ENCODE assay signal across 25 mouse cellular contexts in the genomic region with DNA sequence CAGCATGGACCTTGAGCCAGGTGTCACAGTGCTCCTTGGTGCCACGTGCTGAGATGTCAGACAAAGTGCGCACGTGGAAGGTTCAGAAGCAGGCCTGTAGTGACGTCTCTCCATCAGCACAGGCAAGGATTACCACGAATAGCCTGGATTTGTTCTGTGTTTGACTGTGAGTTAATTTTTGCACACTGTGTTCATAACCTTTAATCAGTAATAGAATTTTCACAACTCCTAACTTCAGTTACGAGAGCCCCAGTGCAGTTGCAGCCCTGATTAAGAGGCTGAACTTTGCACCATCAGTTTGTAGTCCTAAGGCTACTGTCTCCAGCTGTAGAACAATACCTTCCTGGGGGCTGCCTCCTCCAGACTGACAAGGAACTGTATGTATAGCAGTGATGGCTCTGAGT. TPM values are rescaled to one million over a fixed set of nuclear protein-coding genes. Genes with fewer than 3 reads are reported as not detected.
DNase-seq lines count a peak whose midpoint lies in the region; ATAC-seq and TF ChIP-seq lines count a peak whose summit lies in the region.
"Had no signal": no experiment of that assay in that cellular context is flagged by ENCODE, and none has a peak within 500 bp of the region (broad histone marks: within the 10 kb centered on the region; RNA-seq: fewer than 3 reads in every experiment).

No protein-coding gene starts in this region.

- TF ChIP-seq CTCF in kidney, adult 2 months (conservative IDR thresholded peaks at IDR 0.05; ENCODE audit: insufficient read depth, insufficient read length, low read depth, low read length): no peak

- H3K4me1 ChIP-seq in liver, embryonic 15.5 days (replicated peaks): no peaks in the 10 kb centered on the region
- H3K4me1 ChIP-seq in liver, embryonic 11.5 days (replicated peaks; ENCODE audit: control insufficient read depth, insufficient read depth, low read length): no peaks in the 10 kb centered on the region
- H3K4me1 ChIP-seq in kidney, adult 2 months (ENCODE audit: control insufficient read depth, insufficient read depth, low read length): peaks cover 14% of the 10 kb centered on the region; the same call in 1 of the 2 replicates
- H3K4me1 ChIP-seq: embryonic facial prominence, embryonic 10.5 days; forebrain, embryonic 12.5 days; hindbrain, embryonic 15.5 days; limb, embryonic 13.5 days; lung, embryonic 15.5 days; midbrain, embryonic 10.5 days; neural tube, embryonic 12.5 days had no signal

- 82% methylated on average over 6 of the region's 6 CpGs for WGBS in liver, embryonic 15.5 days (ENCODE audit: insufficient replicate concordance)
- WGBS in liver, embryonic 11.5 days: 91% methylated on average over 6 of the region's 6 CpGs
- 54% methylated on average over 6 of the region's 6 CpGs for WGBS in kidney, adult 2 months

- H3K27me3 ChIP-seq in liver, embryonic 15.5 days: no peaks in the 10 kb centered on the region
- H3K27me3 ChIP-seq in liver, embryonic 11.5 days (replicated peaks; ENCODE audit: control insufficient read depth, insufficient read depth, low read length): no peaks in the 10 kb centered on the region
- H3K27me3 ChIP-seq in kidney, adult 2 months (replicated peaks; ENCODE audit: control insufficient read depth, insufficient read depth, low read length): no peaks in the 10 kb centered on the region
- H3K27me3 ChIP-seq: forebrain, embryonic 12.5 days; hindbrain, embryonic 15.5 days; limb, embryonic 13.5 days; lung, embryonic 15.5 days; neural tube, embryonic 12.5 days had no signal

- H3K27ac ChIP-seq in liver, embryonic 15.5 days (replicated peaks): peak overlapping the region; percentile 24
- H3K27ac ChIP-seq in liver, embryonic 11.5 days (ENCODE audit: low read depth, low read length): no peak overlapping the region
- H3K27ac ChIP-seq in kidney, adult 2 months (ENCODE audit: insufficient read depth, low read depth, low read length): peak overlapping the region; percentile 92
- H3K27ac ChIP-seq: embryonic facial prominence, embryonic 10.5 days; forebrain, embryonic 12.5 days; hindbrain, embryonic 15.5 days; limb, embryonic 13.5 days; lung, embryonic 15.5 days; macrophage; midbrain, embryonic 10.5 days; neural tube, embryonic 12.5 days had no signal

- H3K36me3 ChIP-seq in liver, embryonic 15.5 days (replicated peaks): peaks cover 99% of the 10 kb centered on the region
- H3K36me3 ChIP-seq in liver, embryonic 11.5 days (ENCODE audit: control insufficient read depth, insufficient read depth, low read length): peaks cover 61% of the 10 kb centered on the region
- H3K36me3 ChIP-seq in kidney, adult 2 months (ENCODE audit: control insufficient read depth, insufficient read depth, low read length): no peaks in the 10 kb centered on the region
- H3K36me3 ChIP-seq: hindbrain, embryonic 15.5 days had no signal

- ATAC-seq in liver, embryonic 15.5 days (ENCODE audit: insufficient read depth): peak; percentile 63
- no peak for ATAC-seq in liver, embryonic 11.5 days (replicated peaks; ENCODE audit: low FRiP score)

- H3K4me2 ChIP-seq in liver, embryonic 15.5 days: no peak overlapping the region
- no peak overlapping the region for H3K4me2 ChIP-seq in liver, embryonic 11.5 days
- H3K4me2 ChIP-seq: forebrain, embryonic 12.5 days; hindbrain, embryonic 15.5 days; limb, embryonic 13.5 days; lung, embryonic 15.5 days; neural tube, embryonic 12.5 days had no signal

- H3K4me3 ChIP-seq in liver, embryonic 15.5 days (replicated peaks): no peak overlapping the region
- H3K4me3 ChIP-seq in liver, embryonic 11.5 days (ENCODE audit: low read depth, low read length): no peak overlapping the region
- H3K4me3 ChIP-seq in kidney, adult 2 months (ENCODE audit: insufficient read depth, low read depth, low read length): no peak overlapping the region
- H3K4me3 ChIP-seq: embryonic facial prominence, embryonic 10.5 days; forebrain, embryonic 12.5 days; hindbrain, embryonic 15.5 days; limb, embryonic 13.5 days; lung, embryonic 15.5 days; midbrain, embryonic 10.5 days; neural tube, embryonic 12.5 days had no signal

- DNase-seq in liver, embryonic 11.5 days (ENCODE audit: low spot score): no peak
- DNase-seq in kidney, adult 2 months: peak; percentile 91
- DNase-seq in kidney, postnatal 25 days: peak; percentile 57 to 84
- DNase-seq in heart, postnatal 4 days: no peak
- DNase-seq in urinary bladder, adult 2 months (ENCODE audit: low spot score): no peak
- no peak for DNase-seq in left cerebral cortex, adult 18-20 months (ENCODE audit: low spot score in 2 of 2)
- DNase-seq: adrenal gland, postnatal 10 days; B cell, adult 2 months; cerebellum, adult 9-10 months; gastrocnemius, postnatal 10 days; heart, adult 18-20 months; heart, postnatal 36 days; right cerebral cortex, adult 18-20 months had no signal

- TF ChIP-seq POLR2A in kidney, adult 2 months (IDR thresholded peaks at IDR 0.05; ENCODE audit: low read depth, low read length): no peak

- no peak overlapping the region for H3K9ac ChIP-seq in liver, embryonic 15.5 days
- no peak overlapping the region for H3K9ac ChIP-seq in liver, embryonic 11.5 days (ENCODE audit: low read depth, low read length)
- H3K9ac ChIP-seq: forebrain, embryonic 12.5 days; hindbrain, embryonic 15.5 days; limb, embryonic 13.5 days; lung, embryonic 15.5 days; neural tube, embryonic 12.5 days had no signal

- H3K9me3 ChIP-seq in liver, embryonic 15.5 days (replicated peaks): no peaks in the 10 kb centered on the region
- no peaks in the 10 kb centered on the region for H3K9me3 ChIP-seq in liver, embryonic 11.5 days (ENCODE audit: control insufficient read depth, low read length)
- H3K9me3 ChIP-seq: embryonic facial prominence, embryonic 10.5 days; forebrain, embryonic 12.5 days; hindbrain, embryonic 15.5 days; limb, embryonic 13.5 days; lung, embryonic 15.5 days; midbrain, embryonic 10.5 days; neural tube, embryonic 12.5 days had no signal

RNA-seq across cellular contexts. Expression of a gene that starts 16.2 kb away (rescaled TPM):
- polyA plus RNA-seq in liver, embryonic 15.5 days (2015; fragmentation: Nextera tagmentation; extraction: Ambion mirVana): 28.4 and 30.0 TPM in 2 replicates
- 77.2 and 84.4 TPM in 2 replicates for polyA plus RNA-seq in liver, embryonic 11.5 days (2014; fragmentation: Nextera tagmentation; extraction: Ambion mirVana)
- polyA plus RNA-seq in kidney, adult 2 months (2012; rRNA removed): 1.8 and 2.7 TPM in 2 replicates
- 10 to 100 TPM in 1 of 2 experiments, 1 to 10 TPM in 1; 9.7 to 14.0 TPM for total RNA-seq in heart, postnatal 4 days (2021)
- 1.4 and 1.6 TPM in 2 replicates for polyA plus RNA-seq in urinary bladder, adult 2 months (2012; rRNA removed)
- total RNA-seq in left cerebral cortex, adult 18-20 months (2021): under 1 TPM; 0.58 to 0.96 TPM

RNA-seq across cellular contexts. Expression of a gene that starts 20.5 kb away (rescaled TPM):
- polyA plus RNA-seq in liver, embryonic 15.5 days (2015; fragmentation: Nextera tagmentation; extraction: Ambion mirVana): 0.30 TPM in 1 of 2 replicates, not detected in the other
- polyA plus RNA-seq in liver, embryonic 11.5 days (2014; fragmentation: Nextera tagmentation; extraction: Ambion mirVana): not detected in 2 replicates
- polyA plus RNA-seq in kidney, adult 2 months (2012; rRNA removed): not detected in 2 replicates
- not detected for total RNA-seq in heart, postnatal 4 days (2021)
- not detected in 2 replicates for polyA plus RNA-seq in urinary bladder, adult 2 months (2012; rRNA removed)
- total RNA-seq in left cerebral cortex, adult 18-20 months (2021): 1 to 10 TPM; 2.2 to 2.4 TPM
- total RNA-seq: adrenal gland, postnatal 10 days; common myeloid progenitor, adult 5-6 weeks; heart, postnatal 36 days had no signal
- polyA plus RNA-seq: forebrain, embryonic 12.5 days; heart, embryonic 14.5 days; large intestine, adult 2 months; macrophage; midbrain, embryonic 10.5 days; neural tube, embryonic 12.5 days had no signal

Comparison
In these comparisons a context has a peak if more than half of its experiments do, and no peak if none do; other contexts are left out.
1. DNase-seq: peak in kidney, adult 2 months (single experiment) and kidney, postnatal 25 days (2 of 2); none in liver, embryonic 11.5 days (single experiment), heart, postnatal 4 days (single experiment), urinary bladder, adult 2 months (single experiment) and left cerebral cortex, adult 18-20 months (0 of 2).